Mouse (Mus musculus): ENCODE measurements around the gene Smco3.

GRCm38 (mm10) chr6:136866150-136866549, 30.9 kb upstream of the Smco3 start:
- TF ChIP-seq CTCF (IDR thresholded peaks at IDR 0.05; ENCODE audit: extremely low read depth, insufficient read depth, insufficient read length, insufficient replicate concordance) (no peak), POLR2A (IDR thresholded peaks at IDR 0.05; ENCODE audit: low read depth, low read length) (no peak)

Measured in spleen, adult 2 months (tissue).